Mouse (Mus musculus) kidney, embryonic 14.5 days (tissue): ENCODE results near the gene Reep3. TPM values are rescaled to one million over a fixed set of nuclear protein-coding genes. Genes with fewer than 3 reads are reported as not detected.
A peak's percentile ranks its signal among the peaks of the same experiment; 100 is the strongest.

Experiments
- ATAC-seq: fragments of 200-750 bp; cut with Nextera tagmentation; 2 replicates; pipeline ENCODE4 v1.8.0; 2017; ENCODE audit warnings: moderate number of reproducible peaks, mild to moderate bottlenecking, moderate TSS enrichment, moderate library complexity; ENCODE audit not compliant: low FRiP score, low TSS enrichment
- H3K27ac ChIP-seq: fragments of 300-500 bp; sonication (generic); 2 replicates; pipeline ENCODE4 v1.5.1; 2014; ENCODE audit warnings: low read depth, mild to moderate bottlenecking, low read length, moderate library complexity, mixed read lengths
- H3K27me3 ChIP-seq: fragments of 300-500 bp; sonication (generic); 2 replicates; pipeline ENCODE4 v1.6.1; 2014; ENCODE audit warnings: mild to moderate bottlenecking, low read length; ENCODE audit not compliant: control insufficient read depth, insufficient read depth
- H3K36me3 ChIP-seq: fragments of 300-500 bp; sonication (generic); 2 replicates; pipeline ENCODE4 v1.6.1; 2014; ENCODE audit warnings: low read length, mixed read lengths; ENCODE audit not compliant: control insufficient read depth, insufficient read depth
- H3K4me1 ChIP-seq: fragments of 300-500 bp; sonication (generic); 2 replicates; pipeline ENCODE4 v1.6.1; 2014; ENCODE audit warnings: low read length, mixed read lengths; ENCODE audit not compliant: control insufficient read depth, insufficient read depth
- H3K4me2 ChIP-seq: fragments of 300-500 bp; sonication (generic); replicated peaks from 2 replicates; pipeline ENCODE4 v1.6.1; 2014; ENCODE audit warnings: low read depth, mild to moderate bottlenecking, low read length
- H3K4me3 ChIP-seq: fragments of 300-500 bp; sonication (generic); 2 replicates; pipeline ENCODE4 v1.5.1; 2014; ENCODE audit warnings: mild to moderate bottlenecking, low read length
- H3K9ac ChIP-seq: fragments of 300-500 bp; sonication (generic); 2 replicates; pipeline ENCODE4 v1.6.1; 2014; ENCODE audit warnings: low read depth, mild to moderate bottlenecking, low read length, moderate library complexity
- H3K9me3 ChIP-seq: fragments of 300-500 bp; sonication (generic); 2 replicates; pipeline ENCODE4 v1.6.1; 2016; ENCODE audit warnings: low read length; ENCODE audit not compliant: control insufficient read depth
- WGBS: fragments of 180-500 bp; shearing (Covaris S2); extraction: QIAGEN DNeasy Blood & Tissue Kit; methylation state at CpG from one replicate; pipeline ENCODE4 v1.1.7; 2014; 5-methylcytosine and 5-hydroxymethylcytosine counted together
- polyA plus RNA-seq: library from polyadenylated mRNA; unstranded; fragments of >200 nt; fragmentation: Nextera tagmentation; extraction: Ambion mirVana; gene quantifications from 2 replicates; pipeline ENCODE4 v1.2.1, GENCODE M21; 2014

Reep3 gene
- polyA plus RNA-seq, 1 experiment from 2014 or later = 50.6 TPM

GRCm38 (mm10) chr10:67016615-67017278 is 80.0 kb downstream of the Reep3 start:
- Histone ChIP-seq H3K4me3 (no peak overlapping the region), H3K4me2 (no peak overlapping the region), H3K27me3 (no peaks in the 10 kb centered on the region), H3K9me3 (no peaks in the 10 kb centered on the region), H3K4me1 (peaks cover 10% of the 10 kb centered on the region), H3K36me3 (peaks cover 18% of the 10 kb centered on the region; the same call in 1 of the 2 replicates), H3K9ac (no peak overlapping the region), H3K27ac (no peak overlapping the region)
- 42% methylated on average over 4 of the region's 4 CpGs for WGBS
- ATAC-seq = peak; percentile 35; the same call in 1 of the 2 replicates

- Histone ChIP-seq H3K36me3 (peaks cover 12% of the 10 kb centered on the region; the same call in 1 of the 2 replicates), H3K9me3 (no peaks in the 10 kb centered on the region), H3K27me3 (no peaks in the 10 kb centered on the region), H3K9ac (no peak overlapping the region), H3K4me1 (peaks cover 10% of the 10 kb centered on the region), H3K4me2 (no peak overlapping the region), H3K27ac (no peak overlapping the region), H3K4me3 (no peak overlapping the region)
- no peak for ATAC-seq
- 87% methylated on average over 12 of the region's 12 CpGs for WGBS
These were observed 82.0 kb downstream of the Reep3 start for GRCm38 (mm10) chr10:67014746-67015145.

- WGBS = 90% methylated on average over 12 of the region's 12 CpGs
- no peaks in the 10 kb centered on the region; the same call in 1 of the 2 replicates for H3K4me1 ChIP-seq
- peaks cover 12% of the 10 kb centered on the region; the same call in 1 of the 2 replicates for H3K36me3 ChIP-seq
- no peak overlapping the region for H3K4me2 ChIP-seq
- H3K4me3 ChIP-seq = no peak overlapping the region
- H3K27ac ChIP-seq = no peak overlapping the region
- no peaks in the 10 kb centered on the region for H3K27me3 ChIP-seq
- ATAC-seq = no peak
- no peaks in the 10 kb centered on the region for H3K9me3 ChIP-seq
- H3K9ac ChIP-seq = no peak overlapping the region
These were observed 86.2 kb downstream of the Reep3 start for GRCm38 (mm10) chr10:67010521-67010920.

GRCm38 (mm10) chr10:67004527-67005042 is 92.2 kb downstream of the Reep3 start:
- ATAC-seq = no peak

GRCm38 (mm10) chr10:67003743-67004526 is 92.8 kb downstream of the Reep3 start:
- no peaks in the 10 kb centered on the region for H3K27me3 ChIP-seq
- peak overlapping the region; percentile 38 for H3K4me3 ChIP-seq
- H3K27ac ChIP-seq = peak overlapping the region; percentile 81
- no peaks in the 10 kb centered on the region for H3K36me3 ChIP-seq
- peak overlapping the region; percentile 55; the same call in 1 of the 2 replicates for H3K9ac ChIP-seq
- peaks cover 23% of the 10 kb centered on the region for H3K4me1 ChIP-seq
- H3K4me2 ChIP-seq = peak overlapping the region; percentile 71
- no peaks in the 10 kb centered on the region; the same call in 1 of the 2 replicates for H3K9me3 ChIP-seq
- WGBS = under 1% methylated on average over 22 of the region's 22 CpGs
- ATAC-seq = peak; percentile 73

More at GRCm38 (mm10) chr10:67004527-67005042, 92.2 kb downstream of the Reep3 start:
- Histone ChIP-seq H3K27me3 (no peaks in the 10 kb centered on the region), H3K27ac (peak overlapping the region; percentile 81), H3K4me2 (peak overlapping the region; percentile 71), H3K36me3 (no peaks in the 10 kb centered on the region), H3K4me1 (peaks cover 23% of the 10 kb centered on the region), H3K9ac (peak overlapping the region; percentile 55; the same call in 1 of the 2 replicates), H3K4me3 (peak overlapping the region; percentile 38), H3K9me3 (no peaks in the 10 kb centered on the region; the same call in 1 of the 2 replicates)
- 2% methylated on average over 12 of the region's 12 CpGs for WGBS

- H3K4me1 ChIP-seq = peaks cover 23% of the 10 kb centered on the region
- H3K27ac ChIP-seq = peak overlapping the region; percentile 81
- H3K9me3 ChIP-seq = no peaks in the 10 kb centered on the region; the same call in 1 of the 2 replicates
- H3K27me3 ChIP-seq = no peaks in the 10 kb centered on the region
- H3K4me3 ChIP-seq = peak overlapping the region; percentile 38
- WGBS = under 1% methylated on average over 25 of the region's 25 CpGs
- H3K9ac ChIP-seq = peak overlapping the region; percentile 55; the same call in 1 of the 2 replicates
- H3K4me2 ChIP-seq = peak overlapping the region; percentile 71
- H3K36me3 ChIP-seq = no peaks in the 10 kb centered on the region
- peak; percentile 78 for ATAC-seq
These were observed 93.6 kb downstream of the Reep3 start for GRCm38 (mm10) chr10:67003009-67003742.

GRCm38 (mm10) chr10:67002207-67003008 is 94.3 kb downstream of the Reep3 start:
- no peaks in the 10 kb centered on the region for H3K27me3 ChIP-seq
- ATAC-seq = peak; percentile 82
- H3K36me3 ChIP-seq = no peaks in the 10 kb centered on the region
- peak overlapping the region; percentile 81 for H3K27ac ChIP-seq
- no peaks in the 10 kb centered on the region; the same call in 1 of the 2 replicates for H3K9me3 ChIP-seq
- peak overlapping the region; percentile 38 for H3K4me3 ChIP-seq
- H3K4me1 ChIP-seq = peaks cover 23% of the 10 kb centered on the region
- H3K4me2 ChIP-seq = peak overlapping the region; percentile 71
- 9% methylated on average over 30 of the region's 30 CpGs for whole genome bisulfite sequencing
- H3K9ac ChIP-seq = peak overlapping the region; percentile 55
